Mouse (Mus musculus): ENCODE data around the gene Yy1. TPM values are rescaled to one million over a fixed set of nuclear protein-coding genes. Genes with fewer than 3 reads are reported as not detected.

The Yy1 gene
- polyA plus RNA-seq, 1 experiment = 15.3 TPM

DNA sequence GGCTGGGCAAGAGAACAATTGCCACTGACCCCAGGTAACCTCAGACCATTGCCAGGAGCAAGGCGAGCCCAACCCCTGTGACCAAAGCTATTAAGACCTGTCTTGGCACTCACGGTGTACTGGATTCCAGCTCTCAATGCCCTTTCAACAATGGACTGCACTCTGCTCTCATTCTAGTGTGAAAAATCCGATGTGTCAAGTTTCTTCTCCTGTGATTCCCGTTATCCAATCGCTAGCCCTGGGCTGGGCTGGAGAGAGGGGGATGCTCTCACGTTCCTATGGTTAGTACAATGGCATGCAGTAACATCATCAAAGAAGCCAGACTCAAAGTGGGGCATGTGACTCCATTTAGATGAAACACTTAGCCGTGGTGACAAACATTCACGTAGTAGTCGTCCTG is 41.0 kb upstream of the Yy1 start:
- TF ChIP-seq CEBPB (IDR thresholded peaks at IDR 0.05; ENCODE audit: insufficient read depth, poor library complexity, severe bottlenecking) (no peak), POLR2AphosphoS2 (IDR thresholded peaks at IDR 0.05; ENCODE audit: insufficient read length, low read depth) (no peak), SRF (IDR thresholded peaks at IDR 0.05; ENCODE audit: control insufficient read depth, insufficient read length, low read depth) (no peak), MYOG (IDR thresholded peaks at IDR 0.05; ENCODE audit: control insufficient read depth in 1 of 3, insufficient read depth in 1 of 3, insufficient read length in 2 of 3, low read depth in 2 of 3) (no peak), REST (IDR thresholded peaks at IDR 0.05; ENCODE audit: insufficient read depth, insufficient read length) (no peak), MYOD1 (IDR thresholded peaks at IDR 0.05; ENCODE audit: control insufficient read depth in 1 of 3, insufficient read length in 2 of 3, low read depth in 2 of 3) (no peak), MAX (IDR thresholded peaks at IDR 0.05; ENCODE audit: low read depth) (no peak), E2F4 (IDR thresholded peaks at IDR 0.05; ENCODE audit: insufficient read depth) (no peak), TCF12 (IDR thresholded peaks at IDR 0.05; ENCODE audit: insufficient read depth, poor library complexity, severe bottlenecking) (no peak), POLR2A (IDR thresholded peaks at IDR 0.05; ENCODE audit: insufficient read length, low read depth) (no peak), USF1 (IDR thresholded peaks at IDR 0.05; ENCODE audit: low read depth) (no peak), TCF3 (IDR thresholded peaks at IDR 0.05; ENCODE audit: insufficient read length, low read depth) (no peak)

DNA sequence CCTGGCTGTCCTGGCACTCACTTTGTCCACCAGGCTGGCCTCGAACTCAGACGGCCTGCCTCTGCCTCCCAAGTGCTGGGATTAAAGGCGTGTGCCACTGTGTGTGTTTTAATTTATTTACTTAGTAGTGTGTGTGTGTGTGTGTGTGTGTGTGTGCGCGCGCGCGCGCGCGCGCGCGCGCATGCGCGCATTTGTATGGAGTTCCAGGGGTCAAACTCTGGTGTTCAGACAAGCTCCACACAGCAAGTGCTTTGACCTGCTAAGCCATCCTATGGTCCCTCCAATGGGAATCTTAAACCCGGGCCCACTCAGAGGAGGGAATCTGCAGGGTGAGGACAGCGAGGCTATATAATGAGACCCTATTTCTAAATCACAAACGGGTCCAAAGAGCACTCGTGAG is 37.6 kb upstream of the Yy1 start:
- H3K79me2 ChIP-seq (ENCODE audit: control insufficient read depth, insufficient read depth) = no peaks in the 10 kb centered on the region
- H3K4me3 ChIP-seq = no peak overlapping the region
- no peak for TF ChIP-seq TCF12 (IDR thresholded peaks at IDR 0.05; ENCODE audit: insufficient read depth, poor library complexity, severe bottlenecking)
- TF ChIP-seq MYOD1 (IDR thresholded peaks at IDR 0.05; ENCODE audit: control insufficient read depth in 1 of 3, insufficient read length in 2 of 3, low read depth in 2 of 3) = no peak
- TF ChIP-seq E2F4 (IDR thresholded peaks at IDR 0.05; ENCODE audit: insufficient read depth) = no peak
- TF ChIP-seq CEBPB (IDR thresholded peaks at IDR 0.05; ENCODE audit: insufficient read depth, poor library complexity, severe bottlenecking) = no peak
- no peak for TF ChIP-seq POLR2A (IDR thresholded peaks at IDR 0.05; ENCODE audit: insufficient read length, low read depth)
- no peak for TF ChIP-seq MAX (IDR thresholded peaks at IDR 0.05; ENCODE audit: low read depth)
- no peak for TF ChIP-seq MYOG (IDR thresholded peaks at IDR 0.05; ENCODE audit: control insufficient read depth in 1 of 3, insufficient read depth in 1 of 3, insufficient read length in 2 of 3, low read depth in 2 of 3)
- TF ChIP-seq TCF3 (IDR thresholded peaks at IDR 0.05; ENCODE audit: insufficient read length, low read depth) = no peak
- no peak for TF ChIP-seq REST (IDR thresholded peaks at IDR 0.05; ENCODE audit: insufficient read depth, insufficient read length)
- TF ChIP-seq USF1 (IDR thresholded peaks at IDR 0.05; ENCODE audit: low read depth) = no peak
- TF ChIP-seq POLR2AphosphoS2 (IDR thresholded peaks at IDR 0.05; ENCODE audit: insufficient read length, low read depth) = no peak
- no peak for TF ChIP-seq SRF (IDR thresholded peaks at IDR 0.05; ENCODE audit: control insufficient read depth, insufficient read length, low read depth)
- no peaks in the 10 kb centered on the region for H3K27me3 ChIP-seq (ENCODE audit: control insufficient read depth, insufficient read depth, insufficient read length)
- no peak overlapping the region for H3ac ChIP-seq (ENCODE audit: control insufficient read depth, insufficient read length)
- H3K4me2 ChIP-seq (ENCODE audit: low read depth) = no peak overlapping the region
- no peaks in the 10 kb centered on the region for H3K36me3 ChIP-seq (ENCODE audit: control insufficient read depth, insufficient read depth)

More for the DNA sequence above, 41.0 kb upstream of the Yy1 start:
- H3K4me2 ChIP-seq (ENCODE audit: low read depth) = no peak overlapping the region
- no peaks in the 10 kb centered on the region for H3K27me3 ChIP-seq (ENCODE audit: control insufficient read depth, insufficient read depth, insufficient read length)
- H3ac ChIP-seq (ENCODE audit: control insufficient read depth, insufficient read length) = no peak overlapping the region
- no peaks in the 10 kb centered on the region for H3K79me2 ChIP-seq (ENCODE audit: control insufficient read depth, insufficient read depth)
- H3K36me3 ChIP-seq (ENCODE audit: control insufficient read depth, insufficient read depth) = no peaks in the 10 kb centered on the region
- H3K4me3 ChIP-seq = no peak overlapping the region

DNA sequence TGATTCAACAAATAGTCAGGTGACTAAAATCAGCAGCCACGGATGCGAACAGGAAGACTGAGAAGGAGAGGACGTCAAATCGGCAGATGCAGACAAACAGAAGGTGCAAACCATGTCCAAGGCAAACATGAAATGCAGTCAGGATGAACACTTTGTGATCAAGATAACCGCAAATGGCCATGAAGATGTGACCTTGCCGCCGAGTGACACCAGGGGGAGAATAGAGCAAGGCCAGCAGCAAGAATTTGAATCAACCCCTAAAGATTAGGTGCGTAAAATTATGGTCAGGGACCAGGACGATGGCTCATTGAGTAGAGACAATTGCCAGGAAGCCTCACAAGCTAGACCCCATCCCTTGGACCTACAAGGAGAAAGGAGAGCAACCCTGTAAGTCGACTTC is 36.2 kb upstream of the Yy1 start:
- H3K27me3 ChIP-seq (ENCODE audit: control insufficient read depth, insufficient read depth, insufficient read length) = no peaks in the 10 kb centered on the region
- no peaks in the 10 kb centered on the region for H3K36me3 ChIP-seq (ENCODE audit: control insufficient read depth, insufficient read depth)
- TF ChIP-seq TCF3 (IDR thresholded peaks at IDR 0.05; ENCODE audit: insufficient read length, low read depth) (no peak), MAX (IDR thresholded peaks at IDR 0.05; ENCODE audit: low read depth) (no peak), REST (IDR thresholded peaks at IDR 0.05; ENCODE audit: insufficient read depth, insufficient read length) (no peak), MYOG (IDR thresholded peaks at IDR 0.05; ENCODE audit: control insufficient read depth in 1 of 3, insufficient read depth in 1 of 3, insufficient read length in 2 of 3, low read depth in 2 of 3) (no peak)
- no peak overlapping the region for H3K4me2 ChIP-seq (ENCODE audit: low read depth)
- no peak overlapping the region for H3K4me3 ChIP-seq
- no peaks in the 10 kb centered on the region for H3K79me2 ChIP-seq (ENCODE audit: control insufficient read depth, insufficient read depth)
- no peak overlapping the region for H3ac ChIP-seq (ENCODE audit: control insufficient read depth, insufficient read length)

DNA sequence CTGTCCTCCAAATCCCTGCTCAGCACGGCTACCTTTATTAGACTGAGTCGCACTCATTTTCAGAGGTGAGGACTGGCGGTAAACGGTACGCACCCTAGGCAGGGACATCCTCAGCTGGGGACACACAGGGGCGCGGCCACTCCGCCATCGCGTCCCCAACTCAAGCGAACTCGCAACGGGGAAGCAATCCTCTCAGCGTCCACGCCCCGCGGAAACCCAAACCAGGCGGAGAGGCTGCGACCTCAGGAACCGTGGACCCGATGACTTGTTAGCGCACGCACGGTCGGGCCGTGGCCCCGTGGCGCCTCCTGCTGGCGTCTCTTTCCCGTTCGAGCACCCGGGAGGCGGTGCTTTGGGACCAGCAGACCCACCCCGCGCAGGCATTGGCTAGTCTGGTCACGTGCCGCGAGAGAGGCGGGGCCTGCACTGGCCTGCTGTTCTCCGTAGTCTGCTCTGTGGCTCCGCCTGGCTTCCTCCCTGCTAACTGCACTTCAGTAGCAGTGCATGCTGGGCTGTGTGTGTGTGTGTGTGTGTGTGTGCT is 35.0 kb upstream of the Yy1 start:
- Histone ChIP-seq H3K4me3 (peak overlapping the region; percentile 25), H3K79me2 (ENCODE audit: control insufficient read depth, insufficient read depth) (no peaks in the 10 kb centered on the region), H3K36me3 (ENCODE audit: control insufficient read depth, insufficient read depth) (no peaks in the 10 kb centered on the region), H3ac (ENCODE audit: control insufficient read depth, insufficient read length) (no peak overlapping the region), H3K27me3 (ENCODE audit: control insufficient read depth, insufficient read depth, insufficient read length) (no peaks in the 10 kb centered on the region), H3K4me2 (ENCODE audit: low read depth) (peak overlapping the region; percentile 79)
- peak; percentile 63 for TF ChIP-seq POLR2AphosphoS2 (IDR thresholded peaks at IDR 0.05; ENCODE audit: insufficient read length, low read depth)
- TF ChIP-seq CEBPB (IDR thresholded peaks at IDR 0.05; ENCODE audit: insufficient read depth, poor library complexity, severe bottlenecking) = no peak
- peak; percentile 90 for TF ChIP-seq USF1 (IDR thresholded peaks at IDR 0.05; ENCODE audit: low read depth)
- TF ChIP-seq REST (IDR thresholded peaks at IDR 0.05; ENCODE audit: insufficient read depth, insufficient read length) = no peak
- TF ChIP-seq MYOG (IDR thresholded peaks at IDR 0.05; ENCODE audit: control insufficient read depth in 1 of 3, insufficient read depth in 1 of 3, insufficient read length in 2 of 3, low read depth in 2 of 3) = no peak
- peak; percentile 63 for TF ChIP-seq POLR2A (IDR thresholded peaks at IDR 0.05; ENCODE audit: insufficient read length, low read depth)

- Histone ChIP-seq H3K4me3 (peak overlapping the region; percentile 25), H3K79me2 (ENCODE audit: control insufficient read depth, insufficient read depth) (no peaks in the 10 kb centered on the region), H3K27me3 (ENCODE audit: control insufficient read depth, insufficient read depth, insufficient read length) (no peaks in the 10 kb centered on the region), H3K36me3 (ENCODE audit: control insufficient read depth, insufficient read depth) (no peaks in the 10 kb centered on the region), H3ac (ENCODE audit: control insufficient read depth, insufficient read length) (no peak overlapping the region), H3K4me2 (ENCODE audit: low read depth) (peak overlapping the region; percentile 43)
- TF ChIP-seq POLR2A (IDR thresholded peaks at IDR 0.05; ENCODE audit: insufficient read length, low read depth) = no peak
- TF ChIP-seq MAX (IDR thresholded peaks at IDR 0.05; ENCODE audit: low read depth) = no peak
- no peak for TF ChIP-seq SRF (IDR thresholded peaks at IDR 0.05; ENCODE audit: control insufficient read depth, insufficient read length, low read depth)
- TF ChIP-seq MYOD1 (IDR thresholded peaks at IDR 0.05; ENCODE audit: control insufficient read depth in 1 of 3, insufficient read length in 2 of 3, low read depth in 2 of 3) = no peak
- TF ChIP-seq REST (IDR thresholded peaks at IDR 0.05; ENCODE audit: insufficient read depth, insufficient read length) = no peak
- no peak for TF ChIP-seq TCF3 (IDR thresholded peaks at IDR 0.05; ENCODE audit: insufficient read length, low read depth)
- no peak for TF ChIP-seq TCF12 (IDR thresholded peaks at IDR 0.05; ENCODE audit: insufficient read depth, poor library complexity, severe bottlenecking)
- TF ChIP-seq USF1 (IDR thresholded peaks at IDR 0.05; ENCODE audit: low read depth) = no peak
- TF ChIP-seq CEBPB (IDR thresholded peaks at IDR 0.05; ENCODE audit: insufficient read depth, poor library complexity, severe bottlenecking) = no peak
- no peak for TF ChIP-seq POLR2AphosphoS2 (IDR thresholded peaks at IDR 0.05; ENCODE audit: insufficient read length, low read depth)
- TF ChIP-seq E2F4 (IDR thresholded peaks at IDR 0.05; ENCODE audit: insufficient read depth) = no peak
- no peak for TF ChIP-seq MYOG (IDR thresholded peaks at IDR 0.05; ENCODE audit: control insufficient read depth in 1 of 3, insufficient read depth in 1 of 3, insufficient read length in 2 of 3, low read depth in 2 of 3)
These were observed 34.5 kb upstream of the Yy1 start for GRCm38 (mm10) chr12:108758273-108758672.
